Mouse (Mus musculus) adrenal gland, adult 8-10 months (tissue): ENCODE results near the gene Wfdc5. TPM values are rescaled to one million over a fixed set of nuclear protein-coding genes. Genes with fewer than 3 reads are reported as not detected.

ENCODE experiments used
- DNase-seq: peaks from one replicate; pipeline ENCODE4 v3.0.0; 2022
- total RNA-seq, 4 experiments: library from RNA; stranded (reverse); gene quantifications; 2 replicates each; pipeline ENCODE4 v1.2.4; 2022

Wfdc5 gene
- total RNA-seq, 4 experiments from 2014 or later, result not detected

DNA sequence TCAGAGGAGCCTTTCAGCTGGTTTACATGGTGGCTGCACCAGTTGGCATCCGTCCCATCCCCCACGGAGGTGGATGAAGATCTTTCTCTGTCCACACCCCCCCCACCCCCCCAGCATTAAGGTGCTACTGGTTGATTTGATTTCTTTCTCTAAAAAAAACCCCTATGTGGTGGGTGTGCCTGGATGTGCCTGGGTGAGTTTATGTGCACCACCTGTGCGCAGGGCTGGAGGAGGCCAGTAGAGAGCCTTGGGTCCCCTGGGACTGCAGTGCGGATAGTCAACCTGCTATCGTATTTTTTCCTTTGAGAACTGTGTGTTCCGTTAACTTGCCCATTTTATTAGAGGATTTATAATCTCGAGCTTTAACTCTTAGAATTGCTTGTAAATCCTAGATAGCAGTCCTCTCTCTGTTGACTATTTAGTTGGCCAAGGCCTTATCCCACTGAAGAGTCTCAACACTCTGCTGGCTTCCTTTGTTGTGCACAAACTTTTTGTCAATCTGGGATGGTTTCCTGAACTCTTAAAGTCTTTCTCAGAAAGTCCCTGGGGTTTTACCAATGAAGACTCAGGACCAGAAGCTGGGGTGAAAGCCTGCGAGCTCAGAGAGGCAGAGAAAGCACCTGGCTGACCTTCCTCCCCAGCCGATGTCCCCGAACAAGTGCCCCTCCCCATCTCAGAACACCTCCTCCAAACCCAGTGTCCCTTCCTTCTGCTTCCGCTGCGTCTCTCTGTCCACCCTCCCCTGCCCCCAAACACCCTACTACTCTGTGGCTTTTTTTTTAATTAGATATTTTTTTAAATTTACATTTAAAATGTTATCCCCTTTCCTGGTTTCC, 53.7 kb downstream of the Wfdc5 start:
- DNase-seq, result no peak

- no peak for DNase-seq
These were observed 55.2 kb downstream of the Wfdc5 start for GRCm38 (mm10) chr2:164127297-164127696.

GRCm38 (mm10) chr2:164126533-164126955, 56.0 kb downstream of the Wfdc5 start:
- no peak for DNase-seq

Other genes with a start within 250 kb of the Wfdc5 start
- gene Ywhab, start 187.8 kb downstream of the Wfdc5 start, total RNA-seq, result 100 to 1,000 TPM; 219 to 306 (median 257) TPM
- 1 to 10 TPM in 3 of 4 experiments, under 1 TPM in 1; 0.56 to 2.2 (median 1.3) TPM for gene Pabpc1l, start 157.3 kb downstream of the Wfdc5 start, total RNA-seq
- gene Stk4, start 112.4 kb downstream of the Wfdc5 start, total RNA-seq, result 10 to 100 TPM; 27.4 to 38.9 (median 36.4) TPM
- 10 to 100 TPM; 44.9 to 54.8 (median 45.7) TPM for gene Tomm34, start 111.6 kb downstream of the Wfdc5 start, total RNA-seq
- gene Kcns1, start 11.6 kb downstream of the Wfdc5 start, total RNA-seq, result under 1 TPM in 1 of 4 experiments, not detected in 3; 0.14 TPM
- 1 to 10 TPM in 1 of 4 experiments, under 1 TPM in 2, not detected in 1; 0.40 to 4.7 (median 0.67) TPM for gene Wfdc12, start 7.9 kb upstream of the Wfdc5 start, total RNA-seq
- not detected for gene Wfdc15a, start 17.4 kb upstream of the Wfdc5 start, total RNA-seq
- gene Wfdc15b, start 38.9 kb upstream of the Wfdc5 start, total RNA-seq, result not detected
- gene Svs2, start 55.7 kb upstream of the Wfdc5 start, total RNA-seq, result not detected
- not detected for gene Svs3b, start 73.9 kb upstream of the Wfdc5 start, total RNA-seq
- gene Svs4, start 95.7 kb upstream of the Wfdc5 start, total RNA-seq, result not detected
- gene Svs3a, start 106.5 kb upstream of the Wfdc5 start, total RNA-seq, result not detected
- not detected for gene Svs6, start 134.0 kb upstream of the Wfdc5 start, total RNA-seq
- gene Svs5, start 150.0 kb upstream of the Wfdc5 start, total RNA-seq, result 1 to 10 TPM in 3 of 4 experiments, under 1 TPM in 1; 0.51 to 2.4 (median 2.3) TPM
- 10 to 100 TPM in 3 of 4 experiments, 1 to 10 TPM in 1; 8.5 to 24.2 (median 22.2) TPM for gene Slpi, start 206.4 kb upstream of the Wfdc5 start, total RNA-seq
- not detected for gene Rbpjl, start 220.4 kb upstream of the Wfdc5 start, total RNA-seq
- under 1 TPM; 0.38 to 0.81 (median 0.67) TPM for gene Matn4, start 222.4 kb upstream of the Wfdc5 start, total RNA-seq